Mouse (Mus musculus) neural tube, embryonic 11.5 days (tissue): ENCODE measurements around the gene Plin4. TPM values are rescaled to one million over a fixed set of nuclear protein-coding genes. Genes with fewer than 3 reads are reported as not detected.

Source experiments
- ATAC-seq: fragments of 200-750 bp; cut with Nextera tagmentation; 2 replicates; pipeline ENCODE4 v1.8.0; 2017; ENCODE audit warnings: moderate number of reproducible peaks, mild to moderate bottlenecking, moderate TSS enrichment, moderate library complexity; ENCODE audit not compliant: insufficient read depth, low FRiP score, low TSS enrichment
- DNase-seq: peaks from one replicate; pipeline ENCODE4 v3.0.0-alpha.2; 2015; ENCODE audit warnings: low spot score
- H3K27ac ChIP-seq: fragments of 300-500 bp; sonication (generic); 2 replicates; pipeline ENCODE4 v1.5.1; 2014; ENCODE audit warnings: low read depth, mild to moderate bottlenecking, low read length
- H3K27me3 ChIP-seq: fragments of 300-500 bp; sonication (generic); 2 replicates; pipeline ENCODE4 v1.6.1; 2014; ENCODE audit warnings: mild to moderate bottlenecking, low read length, mixed read lengths; ENCODE audit not compliant: control insufficient read depth, insufficient read depth
- H3K36me3 ChIP-seq: fragments of 300-500 bp; sonication (generic); 2 replicates; pipeline ENCODE4 v1.6.1; 2014; ENCODE audit warnings: mild to moderate bottlenecking, low read length, moderate library complexity, mixed read lengths; ENCODE audit not compliant: control insufficient read depth, insufficient read depth
- H3K4me1 ChIP-seq: fragments of 300-500 bp; sonication (generic); 2 replicates; pipeline ENCODE4 v1.6.1; 2014; ENCODE audit warnings: low read length, mixed read lengths; ENCODE audit not compliant: control insufficient read depth, insufficient read depth
- H3K4me2 ChIP-seq: fragments of 300-500 bp; sonication (generic); 2 replicates; pipeline ENCODE4 v1.6.1; 2014; ENCODE audit warnings: low read depth, mild to moderate bottlenecking, moderate library complexity
- H3K4me3 ChIP-seq: fragments of 300-500 bp; sonication (generic); 2 replicates; pipeline ENCODE4 v1.5.1; 2014; ENCODE audit warnings: low read depth, low read length
- H3K9ac ChIP-seq: fragments of 300-500 bp; sonication (generic); 2 replicates; pipeline ENCODE4 v1.6.1; 2014; ENCODE audit warnings: mild to moderate bottlenecking, low read length
- H3K9me3 ChIP-seq: fragments of 300-500 bp; sonication (generic); 2 replicates; pipeline ENCODE4 v1.6.1; 2016; ENCODE audit warnings: low read length; ENCODE audit not compliant: control insufficient read depth
- WGBS: fragments of 180-500 bp; shearing (Covaris S2); extraction: QIAGEN DNeasy Blood & Tissue Kit; methylation state at CpG from one replicate; pipeline ENCODE4 v1.1.7; 2014; 5-methylcytosine and 5-hydroxymethylcytosine counted together
- polyA plus RNA-seq: library from polyadenylated mRNA; unstranded; fragments of >200 nt; fragmentation: Nextera tagmentation; extraction: Ambion mirVana; gene quantifications from 2 replicates; pipeline ENCODE4 v1.2.1, GENCODE M21; 2014

Plin4 gene
- polyA plus RNA-seq, 1 experiment from 2014 or later: 0.13 TPM

DNA sequence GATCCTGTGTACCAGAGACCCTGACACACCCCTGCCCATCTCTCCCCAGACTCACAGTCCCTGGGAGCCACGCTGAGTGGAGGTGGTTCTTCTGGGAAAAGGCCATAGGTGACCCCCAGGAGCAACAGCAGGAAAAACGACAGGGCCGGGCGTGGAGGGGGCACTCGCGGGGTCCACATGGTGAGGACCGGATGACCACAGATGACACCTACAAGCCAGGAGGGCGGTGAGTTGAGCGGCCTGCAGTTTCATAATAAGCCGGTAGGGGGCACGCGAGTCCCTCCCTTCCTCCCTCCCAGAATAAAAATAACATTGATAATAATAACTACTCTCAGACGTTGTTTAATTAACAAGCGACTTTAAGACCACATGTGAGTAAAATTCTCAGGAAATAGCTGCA is 23.1 kb upstream of the Plin4 start:
- H3K9me3 ChIP-seq: no peaks in the 10 kb centered on the region
- peaks cover 8% of the 10 kb centered on the region; the same call in 1 of the 2 replicates for H3K4me1 ChIP-seq
- H3K9ac ChIP-seq: no peak overlapping the region
- H3K4me2 ChIP-seq: no peak overlapping the region
- 3% methylated on average over 14 of the region's 14 CpGs for WGBS
- ATAC-seq (no peak), DNase-seq (peak; percentile 65)
- H3K27ac ChIP-seq: no peak overlapping the region
- peaks cover 2% of the 10 kb centered on the region; the same call in 1 of the 2 replicates for H3K27me3 ChIP-seq
- H3K4me3 ChIP-seq: no peak overlapping the region
- H3K36me3 ChIP-seq: no peaks in the 10 kb centered on the region

DNA sequence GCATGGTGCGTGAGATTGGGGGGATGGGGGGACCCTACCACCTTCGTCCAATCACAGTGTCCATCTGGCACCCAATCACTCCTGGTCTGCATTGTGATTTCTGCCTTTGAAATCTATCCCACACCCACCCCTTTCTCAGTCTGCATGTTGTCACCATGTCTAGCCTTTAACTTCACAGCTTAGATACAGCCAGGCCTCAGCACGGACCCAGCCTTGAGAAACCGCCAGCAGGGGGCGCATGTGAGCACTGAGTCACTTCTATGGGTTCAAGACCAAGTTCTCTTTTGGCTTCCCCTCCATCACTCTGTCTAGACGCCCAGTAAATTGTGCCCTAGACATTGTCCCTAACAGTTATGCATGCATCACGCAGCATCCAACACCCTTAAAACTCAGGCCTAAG is 22.2 kb upstream of the Plin4 start:
- DNase-seq (peak; percentile 59), ATAC-seq (no peak)
- WGBS: 42% methylated on average over 7 of the region's 7 CpGs
- Histone ChIP-seq H3K27ac (no peak overlapping the region), H3K4me2 (no peak overlapping the region), H3K36me3 (no peaks in the 10 kb centered on the region; the same call in none of the 2 replicates), H3K27me3 (no peaks in the 10 kb centered on the region; the same call in 1 of the 2 replicates), H3K9me3 (no peaks in the 10 kb centered on the region), H3K4me3 (no peak overlapping the region), H3K4me1 (peaks cover 8% of the 10 kb centered on the region; the same call in 1 of the 2 replicates), H3K9ac (no peak overlapping the region)

DNA sequence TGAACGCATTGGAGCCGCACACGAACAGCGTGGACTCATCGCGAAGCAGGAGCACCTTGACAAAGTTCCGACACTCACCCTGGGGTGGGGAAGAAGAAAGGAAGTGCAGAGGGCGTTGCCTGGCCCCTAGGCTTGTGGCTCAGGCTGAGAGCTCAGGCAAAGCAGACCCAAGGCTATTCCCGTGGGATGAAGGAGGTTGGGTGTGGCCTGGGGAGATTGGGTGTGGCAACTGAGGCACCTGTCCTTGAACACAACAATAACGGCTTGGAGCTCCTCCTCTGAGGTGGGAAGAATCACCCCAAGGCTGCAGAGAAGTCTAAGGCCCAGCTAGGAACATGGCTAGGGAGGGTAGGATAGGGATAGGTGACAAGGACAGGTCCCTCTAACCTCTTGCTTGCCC is 21.5 kb upstream of the Plin4 start:
- DNase-seq: no peak
- no peak overlapping the region for H3K9ac ChIP-seq
- 94% methylated on average over 10 of the region's 10 CpGs for WGBS
- no peak for ATAC-seq
- peaks cover 8% of the 10 kb centered on the region; the same call in 1 of the 2 replicates for H3K4me1 ChIP-seq
- H3K36me3 ChIP-seq: no peaks in the 10 kb centered on the region; the same call in none of the 2 replicates
- H3K27ac ChIP-seq: no peak overlapping the region
- H3K4me2 ChIP-seq: no peak overlapping the region
- H3K27me3 ChIP-seq: no peaks in the 10 kb centered on the region; the same call in 1 of the 2 replicates
- H3K4me3 ChIP-seq: no peak overlapping the region
- no peaks in the 10 kb centered on the region for H3K9me3 ChIP-seq

DNA sequence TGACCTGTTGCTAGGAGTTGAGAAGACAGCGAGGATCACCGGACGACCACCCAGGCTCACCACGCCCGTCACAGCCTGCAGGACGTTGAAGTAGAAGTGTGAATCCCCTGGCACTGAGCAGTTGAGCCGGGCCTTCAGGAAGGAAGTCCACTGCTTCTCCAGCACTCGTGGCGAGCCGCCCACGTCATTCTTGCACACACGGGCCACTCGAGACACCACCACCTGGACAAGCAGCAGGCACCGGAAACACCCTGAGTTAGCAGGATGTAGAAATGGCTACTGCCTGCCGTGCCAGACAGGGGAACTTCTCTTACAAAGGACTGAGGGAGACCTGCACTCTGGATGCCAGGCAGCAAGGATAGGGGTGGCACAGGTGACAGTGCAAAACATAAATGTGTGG is 18.6 kb upstream of the Plin4 start:
- no peak for ATAC-seq
- 91% methylated on average over 15 of the region's 15 CpGs for WGBS
- no peaks in the 10 kb centered on the region; the same call in none of the 2 replicates for H3K36me3 ChIP-seq

GRCm38 (mm10) chr17:56126175-56126574 is 16.6 kb upstream of the Plin4 start:
- ATAC-seq (no peak), DNase-seq (no peak)
- WGBS: 74% methylated on average over 11 of the region's 11 CpGs
- Histone ChIP-seq H3K36me3 (no peaks in the 10 kb centered on the region; the same call in none of the 2 replicates), H3K27me3 (peaks cover 37% of the 10 kb centered on the region), H3K27ac (no peak overlapping the region), H3K9ac (no peak overlapping the region), H3K4me2 (no peak overlapping the region), H3K4me1 (no peaks in the 10 kb centered on the region), H3K9me3 (peaks cover 10% of the 10 kb centered on the region), H3K4me3 (no peak overlapping the region)

More for the DNA sequence above, 18.6 kb upstream of the Plin4 start:
- Histone ChIP-seq H3K27ac (no peak overlapping the region), H3K4me3 (no peak overlapping the region), H3K4me2 (no peak overlapping the region), H3K4me1 (no peaks in the 10 kb centered on the region), H3K9me3 (no peaks in the 10 kb centered on the region), H3K9ac (no peak overlapping the region), H3K27me3 (peaks cover 22% of the 10 kb centered on the region)
- no peak for DNase-seq

GRCm38 (mm10) chr17:56125276-56125630 is 15.7 kb upstream of the Plin4 start:
- Histone ChIP-seq H3K27me3 (peaks cover 46% of the 10 kb centered on the region), H3K9ac (no peak overlapping the region), H3K4me3 (no peak overlapping the region), H3K4me1 (0 out of 2 replicates have a peak, but pooled peaks cover 2% of the 10 kb centered on the region), H3K36me3 (no peaks in the 10 kb centered on the region; the same call in none of the 2 replicates), H3K27ac (no peak overlapping the region), H3K9me3 (peaks cover 10% of the 10 kb centered on the region), H3K4me2 (no peak overlapping the region)
- ATAC-seq (no peak), DNase-seq (no peak)
- 85% methylated on average over 4 of the region's 4 CpGs for WGBS

DNA sequence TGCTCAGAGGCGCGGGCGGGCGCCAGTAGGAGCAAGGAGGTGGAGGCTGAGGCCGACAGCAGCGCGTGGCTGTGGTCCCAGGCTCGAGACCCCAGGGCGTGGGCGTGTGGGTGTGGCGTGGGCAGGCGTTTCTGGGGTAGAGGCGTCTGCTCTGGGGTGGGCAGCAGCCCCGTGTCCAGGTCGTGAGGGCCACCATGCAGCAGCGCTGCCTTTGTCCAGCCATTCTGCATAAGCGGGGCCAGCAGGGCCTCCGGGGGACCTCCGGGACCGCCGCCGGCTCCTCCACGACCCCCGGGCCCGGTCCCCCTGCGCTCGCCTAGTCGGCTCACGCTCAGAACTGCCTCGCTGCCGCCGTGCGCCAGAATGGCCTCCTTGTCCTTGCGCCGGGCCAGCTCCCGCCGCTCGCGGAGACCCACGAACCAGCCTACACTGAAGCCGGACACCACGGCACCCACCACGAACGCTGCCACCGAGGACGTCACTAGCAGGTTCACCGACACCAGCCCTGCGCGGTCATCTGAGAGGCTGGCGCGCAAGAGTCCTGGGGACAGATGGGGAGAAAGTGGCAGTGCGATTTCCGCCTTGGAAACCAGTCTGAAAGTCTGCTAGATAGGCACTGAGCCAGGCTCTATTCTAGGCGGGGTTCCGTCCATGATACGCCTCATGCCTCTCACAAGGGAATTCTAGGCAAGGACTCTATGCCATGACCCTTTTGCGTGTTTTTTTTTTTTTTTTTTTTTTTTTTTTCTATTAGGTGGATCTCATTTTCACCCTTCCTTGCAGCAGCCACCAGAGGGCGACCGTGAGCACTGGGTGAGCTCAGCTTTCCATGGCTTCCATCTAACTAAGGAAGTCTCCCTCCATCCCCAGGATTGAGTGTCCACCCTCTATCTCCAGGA is 15.0 kb upstream of the Plin4 start:
- Histone ChIP-seq H3K27me3 (peaks cover 53% of the 10 kb centered on the region), H3K36me3 (no peaks in the 10 kb centered on the region; the same call in none of the 2 replicates), H3K4me3 (peak overlapping the region; percentile 31), H3K9ac (peak overlapping the region; percentile 39), H3K27ac (no peak overlapping the region), H3K4me1 (0 out of 2 replicates have a peak, but pooled peaks cover 2% of the 10 kb centered on the region), H3K9me3 (peaks cover 10% of the 10 kb centered on the region), H3K4me2 (peak overlapping the region; percentile 54)
- 9% methylated on average over 32 of the region's 59 CpGs for WGBS
- ATAC-seq (peak; percentile 20; the same call in 1 of the 2 replicates), DNase-seq (peak; percentile 68)

GRCm38 (mm10) chr17:56123681-56124340 is 14.2 kb upstream of the Plin4 start:
- no peak for ATAC-seq
- no peak overlapping the region for H3K27ac ChIP-seq
- 46% methylated on average over 41 of the region's 59 CpGs for WGBS
- H3K27me3 ChIP-seq: peaks cover 59% of the 10 kb centered on the region
- peaks cover 10% of the 10 kb centered on the region for H3K9me3 ChIP-seq
- H3K4me2 ChIP-seq: peak overlapping the region; percentile 54
- no peak for DNase-seq
- H3K36me3 ChIP-seq: no peaks in the 10 kb centered on the region; the same call in none of the 2 replicates
- 0 out of 2 replicates have a peak, but pooled peaks cover 2% of the 10 kb centered on the region for H3K4me1 ChIP-seq
- H3K9ac ChIP-seq: peak overlapping the region; percentile 39
- peak overlapping the region; percentile 31 for H3K4me3 ChIP-seq
